Mouse (Mus musculus): ENCODE measurements at regions not wholly inside any gene's neighbourhood (a gene's known extent, or its start where the extent isn't known, plus 50 kb on each side); places are given as distances from the start of the nearest gene placed in this dataset.

DNA sequence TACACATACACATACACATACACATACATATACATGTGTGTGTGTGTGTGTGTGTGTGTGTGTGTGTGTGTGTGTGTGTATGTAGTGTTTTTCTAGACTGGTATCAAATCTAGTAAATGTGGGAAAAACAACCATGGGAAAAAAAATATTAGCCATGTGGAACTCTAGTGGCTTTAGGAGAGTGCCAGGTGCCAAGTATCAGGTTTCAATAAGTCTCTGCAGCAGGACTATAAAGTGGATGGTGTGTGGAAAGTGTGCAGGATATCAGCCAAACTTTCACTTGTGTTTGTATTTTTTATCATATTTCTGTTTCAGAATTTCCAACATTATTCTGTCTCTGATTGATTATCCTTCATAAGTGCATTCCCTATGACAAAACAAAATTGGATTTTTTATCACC is 653.3 kb upstream of the Fam98a start:
- DNase-seq (ENCODE audit: low spot score), result no peak

DNA sequence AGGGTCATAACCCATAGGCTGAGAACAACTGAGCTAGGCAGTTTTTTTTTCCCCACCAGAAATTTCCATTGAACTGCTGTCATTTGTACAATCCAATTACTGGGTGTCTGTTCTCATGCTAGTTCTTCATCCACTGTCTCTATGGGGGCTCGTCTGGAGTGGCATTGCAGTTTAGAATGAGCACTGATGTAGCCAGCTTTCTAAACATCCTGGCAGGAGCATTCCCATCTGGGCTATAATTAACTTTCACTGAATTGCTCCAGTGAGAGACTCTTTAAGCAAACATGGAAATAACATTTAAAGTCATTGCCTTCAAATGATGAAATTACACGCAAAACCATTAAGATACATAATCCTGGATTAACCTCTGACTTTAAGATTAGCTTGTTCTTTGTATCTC is 633.1 kb upstream of the Fam98a start:
- DNase-seq (ENCODE audit: low spot score), result no peak

DNA sequence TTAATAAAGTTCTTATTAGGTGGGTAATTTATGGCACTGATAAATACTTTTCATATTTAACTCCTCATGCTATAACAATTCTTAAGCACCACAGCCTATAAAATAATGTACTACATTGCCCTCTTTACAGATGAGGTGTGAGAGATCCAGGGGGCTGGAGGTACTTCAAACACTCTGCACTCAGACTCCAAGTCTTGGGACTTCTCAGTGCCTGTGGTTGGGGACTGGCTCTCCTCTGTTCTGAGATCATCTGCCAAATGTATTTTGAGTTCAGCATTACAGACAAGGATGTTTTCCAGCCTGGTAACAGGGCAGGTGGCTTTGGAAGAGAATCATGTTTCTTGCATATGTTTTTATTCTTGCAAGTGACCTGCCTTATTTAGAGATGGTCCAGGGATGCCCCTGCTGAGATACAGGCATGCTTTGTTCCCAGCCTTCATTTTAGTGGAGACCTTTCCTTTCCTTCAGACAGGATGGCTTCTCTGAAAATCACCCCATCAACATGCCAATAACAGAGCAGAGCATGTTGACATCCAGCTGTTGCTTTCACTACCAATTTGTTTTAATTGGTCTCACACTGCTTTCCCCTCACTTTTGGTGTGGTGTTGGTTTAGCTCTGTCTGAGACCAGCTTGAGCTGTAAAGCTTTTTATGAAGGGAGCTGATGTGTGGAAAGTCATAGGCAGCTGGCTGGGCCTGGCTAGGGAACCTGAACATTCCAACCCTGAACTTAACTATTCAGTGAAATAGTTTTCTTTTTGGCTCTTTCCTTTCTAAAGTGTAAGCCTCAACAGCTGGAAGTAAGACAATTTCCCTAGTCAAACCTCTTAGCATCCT is 585.1 kb upstream of the Fam98a start:
- no peak for DNase-seq (ENCODE audit: low spot score)

DNA sequence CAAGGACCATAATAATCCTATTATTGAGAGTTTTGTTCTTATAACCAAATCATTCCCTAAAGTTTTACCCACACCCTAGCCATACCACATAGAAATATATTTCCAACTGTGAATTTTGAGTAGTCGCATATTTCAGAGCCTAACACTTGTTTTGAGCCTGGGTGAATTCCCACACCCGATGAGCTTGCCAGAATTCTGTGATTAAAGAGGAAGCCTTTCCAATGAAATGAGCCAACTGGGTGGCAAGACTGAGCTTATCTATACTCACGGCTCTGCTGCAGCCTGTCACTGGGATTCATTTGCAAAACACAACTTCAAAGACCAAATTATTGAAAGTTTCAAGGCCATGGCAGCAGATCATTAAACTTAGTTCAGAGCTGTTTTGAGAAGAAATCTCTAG is 582.3 kb upstream of the Fam98a start:
- no peak for DNase-seq (ENCODE audit: low spot score)

DNA sequence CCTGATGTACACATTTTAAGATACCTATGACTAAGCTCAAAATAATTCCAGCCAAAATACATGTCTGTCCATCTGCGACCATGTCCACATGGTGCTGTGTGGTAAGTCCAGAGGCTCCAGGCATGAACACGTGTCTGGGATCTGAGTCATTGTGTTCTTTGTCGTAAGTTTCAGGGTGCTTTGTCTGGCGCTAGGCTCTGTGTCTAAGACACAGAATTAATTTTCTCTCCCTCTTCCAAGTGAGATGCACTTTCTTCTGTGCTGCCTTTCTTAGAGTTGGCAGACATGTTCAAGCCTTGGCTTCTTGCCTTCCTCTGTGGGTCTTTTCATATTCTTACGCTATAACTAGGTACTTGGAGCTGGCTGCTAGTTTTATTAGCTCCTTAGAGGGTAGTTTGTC is 573.5 kb upstream of the Fam98a start:
- no peak for DNase-seq (ENCODE audit: low spot score)

DNA sequence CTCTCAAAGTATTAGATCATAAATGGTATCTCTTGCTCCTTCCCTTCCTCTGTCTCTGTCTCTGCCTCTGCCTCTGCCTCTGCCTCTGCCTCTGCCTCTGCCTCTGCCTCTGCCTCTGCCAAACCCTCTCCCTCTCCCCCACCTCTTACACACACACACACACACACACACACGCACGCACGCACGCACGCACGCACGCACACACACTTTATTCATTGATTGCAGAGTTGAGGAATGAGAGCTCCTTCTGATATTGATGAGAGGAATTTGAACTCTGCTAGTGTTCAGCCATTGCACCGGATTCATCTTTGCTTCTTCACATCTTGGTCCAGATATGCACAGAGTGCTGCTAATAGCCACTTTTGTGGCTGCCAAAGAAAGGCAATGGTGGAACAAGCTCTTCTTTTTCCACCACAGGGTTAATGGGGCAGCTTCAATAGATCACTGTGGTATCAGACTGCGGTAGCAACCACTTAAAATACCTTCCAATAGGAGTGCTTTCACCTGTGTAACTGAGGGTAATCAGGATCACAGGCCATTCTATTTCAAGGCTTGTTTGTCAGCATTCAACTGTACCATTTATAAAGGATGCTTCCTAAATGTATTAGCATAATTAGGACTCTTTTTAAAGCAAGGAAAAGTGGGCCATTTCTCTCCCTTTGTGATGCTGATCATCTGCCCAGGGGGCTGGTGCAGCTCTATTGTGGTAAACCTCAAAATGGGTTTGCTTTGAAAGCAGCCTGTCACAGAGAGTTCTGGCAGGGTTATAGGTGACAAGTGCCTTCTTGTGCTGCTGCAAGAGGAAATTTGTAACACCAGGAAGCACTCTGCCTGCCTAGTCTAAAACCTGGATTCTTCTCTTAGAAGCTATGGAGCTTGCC is 559.8 kb upstream of the Fam98a start:
- no peak for DNase-seq (ENCODE audit: low spot score)

DNA sequence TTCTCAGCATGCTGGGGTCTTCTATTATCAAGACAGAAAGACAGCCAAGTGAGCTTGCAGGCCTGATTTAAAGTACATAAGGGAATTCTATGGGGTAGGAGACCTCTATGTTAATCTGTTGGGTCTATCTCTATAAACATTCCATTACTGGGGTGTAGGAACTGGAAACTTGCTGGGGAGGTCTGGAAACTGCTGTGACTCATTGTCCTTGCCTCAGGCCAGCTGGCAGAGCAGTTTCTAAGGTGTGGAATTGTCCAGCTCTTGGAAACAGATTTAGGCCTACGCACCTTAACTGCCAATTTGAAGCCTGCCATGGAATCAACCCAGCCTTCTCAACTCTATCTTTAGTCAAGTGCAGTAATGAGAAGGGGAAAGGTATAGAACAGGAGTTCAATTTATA is 559.1 kb upstream of the Fam98a start:
- DNase-seq (ENCODE audit: low spot score), result no peak

DNA sequence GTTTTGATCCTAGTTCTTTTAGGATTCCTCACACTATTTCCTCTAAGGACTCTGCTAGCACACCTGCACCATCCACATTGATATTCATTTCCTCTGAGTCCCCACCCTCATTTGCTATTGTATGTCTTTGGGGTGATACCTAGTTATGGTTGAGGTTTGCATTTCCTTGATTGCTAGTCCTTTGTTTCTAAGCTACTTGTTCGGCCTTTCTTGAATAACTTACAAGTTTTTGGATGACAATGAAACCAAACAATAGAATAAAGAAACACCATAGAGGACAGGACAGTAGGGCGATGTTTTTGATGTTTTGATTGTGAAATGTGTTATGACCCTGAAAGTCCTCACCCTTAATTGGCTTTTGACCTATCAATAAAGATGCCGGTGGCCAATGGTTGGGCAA is 531.8 kb upstream of the Fam98a start:
- no peak for DNase-seq (ENCODE audit: low spot score)

DNA sequence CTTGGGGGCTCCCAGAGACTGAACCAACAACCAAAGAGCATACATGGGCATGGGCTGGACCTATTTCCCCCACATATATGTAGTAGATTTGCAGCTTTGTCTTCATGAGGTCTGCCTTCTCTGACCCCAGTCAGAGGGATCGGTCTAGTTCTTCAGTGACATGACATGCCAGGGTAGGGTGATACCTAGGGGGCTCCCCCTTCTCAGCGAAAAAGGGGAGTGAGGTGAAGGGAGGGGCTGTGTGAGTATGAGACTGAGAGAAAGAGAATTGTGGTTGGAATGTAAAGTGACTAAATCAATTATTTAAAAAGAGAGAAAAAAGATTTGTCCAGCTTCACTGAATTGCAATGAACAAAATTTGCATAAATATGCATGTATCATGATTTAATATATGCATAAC is 530.0 kb upstream of the Fam98a start:
- no peak for DNase-seq (ENCODE audit: low spot score)

DNA sequence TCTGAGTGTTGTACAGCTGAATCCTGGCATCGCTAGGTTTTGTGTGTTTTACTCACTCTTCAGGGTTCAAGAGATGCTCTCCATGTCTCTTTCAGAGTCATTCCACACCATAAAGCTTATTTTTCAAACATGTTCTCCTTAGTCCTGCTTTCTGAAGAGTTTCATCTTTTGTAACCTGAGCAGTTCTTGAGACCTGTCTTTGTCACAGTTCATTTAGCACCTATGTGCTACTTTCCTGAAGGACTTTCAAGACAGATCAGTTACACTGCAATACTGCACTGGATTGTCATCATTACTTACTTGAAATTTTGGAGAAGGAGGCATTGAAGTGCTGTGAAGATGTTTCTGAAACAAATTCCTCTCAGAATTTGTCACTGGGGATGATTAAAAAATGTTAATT is 494.7 kb upstream of the Fam98a start:
- no peak for DNase-seq (ENCODE audit: low spot score)

DNA sequence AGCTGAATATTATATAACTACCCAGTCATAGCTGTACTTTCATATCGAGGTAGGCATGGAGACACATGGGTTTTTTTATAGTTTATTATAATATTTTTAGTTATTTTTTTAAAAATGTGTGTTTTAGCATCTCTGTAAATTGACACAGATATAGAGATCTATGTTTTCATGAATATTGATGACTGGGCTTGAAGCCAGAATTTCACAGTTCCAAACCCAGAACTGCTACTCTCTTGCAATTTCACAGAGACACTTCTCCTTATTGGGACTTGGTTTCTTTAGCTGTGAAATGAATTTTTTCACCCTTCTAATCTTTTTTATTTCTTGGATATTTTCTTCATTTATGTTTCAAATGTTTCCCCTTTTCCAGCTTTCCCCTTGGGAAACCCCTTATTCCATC is 481.0 kb upstream of the Fam98a start:
- DNase-seq (ENCODE audit: low spot score), result no peak

DNA sequence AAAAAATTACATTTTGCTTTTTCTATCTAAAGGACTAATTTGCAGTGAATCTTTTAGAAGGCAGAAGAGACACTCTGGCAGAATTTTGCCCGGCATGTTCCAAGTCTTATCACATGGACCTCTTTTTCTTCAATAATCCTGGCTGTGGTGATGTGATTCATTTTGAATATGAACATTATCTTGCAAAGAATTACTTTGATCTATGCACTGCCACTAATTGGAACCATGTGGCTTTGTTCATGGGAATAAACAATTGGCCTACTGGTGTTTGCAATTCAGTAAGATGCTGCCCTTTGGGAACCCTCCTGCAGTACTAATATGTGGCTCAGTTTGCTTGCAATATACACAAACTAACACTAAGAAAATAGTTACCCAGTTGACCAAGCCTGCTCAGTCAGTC is 456.3 kb upstream of the Fam98a start:
- DNase-seq (ENCODE audit: low spot score), result no peak

DNA sequence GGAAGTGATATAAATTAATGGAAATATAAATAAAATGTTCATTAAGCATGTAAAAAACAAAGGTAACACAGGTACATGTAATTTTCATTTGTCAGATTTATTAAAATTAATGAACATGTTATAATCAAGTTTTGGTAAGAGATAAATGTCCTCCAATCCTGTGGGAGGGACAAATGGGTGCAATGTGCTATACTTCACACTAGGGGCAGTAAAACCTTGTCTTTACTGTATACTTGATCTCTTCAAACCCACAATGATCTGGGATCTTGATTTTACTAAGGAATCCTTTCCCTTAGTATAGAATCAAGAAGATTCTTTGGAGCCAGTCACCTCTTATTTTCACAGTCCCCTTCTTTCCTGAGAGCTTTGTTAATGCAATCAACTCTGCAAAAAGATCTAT is 451.1 kb upstream of the Fam98a start:
- DNase-seq (ENCODE audit: low spot score), result no peak

DNA sequence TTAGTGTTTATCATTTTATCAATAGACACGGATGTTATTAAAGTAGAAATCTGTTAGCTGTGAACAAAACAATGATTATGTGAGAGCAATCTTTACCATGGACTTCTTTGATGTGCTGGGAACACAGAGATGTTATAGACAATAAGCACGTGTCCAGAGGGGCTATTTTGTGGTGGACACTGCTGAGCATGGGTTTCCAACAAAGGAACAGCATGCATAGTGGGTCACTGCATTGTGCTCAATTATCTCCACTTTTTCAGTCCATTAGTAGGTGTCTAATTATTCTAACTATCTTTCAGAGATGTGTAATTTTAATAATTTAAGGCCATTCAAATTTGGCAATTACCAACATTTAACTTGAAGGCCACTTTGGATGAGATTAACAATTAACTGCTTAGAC is 409.6 kb upstream of the Fam98a start:
- no peak for DNase-seq (ENCODE audit: low spot score)

DNA sequence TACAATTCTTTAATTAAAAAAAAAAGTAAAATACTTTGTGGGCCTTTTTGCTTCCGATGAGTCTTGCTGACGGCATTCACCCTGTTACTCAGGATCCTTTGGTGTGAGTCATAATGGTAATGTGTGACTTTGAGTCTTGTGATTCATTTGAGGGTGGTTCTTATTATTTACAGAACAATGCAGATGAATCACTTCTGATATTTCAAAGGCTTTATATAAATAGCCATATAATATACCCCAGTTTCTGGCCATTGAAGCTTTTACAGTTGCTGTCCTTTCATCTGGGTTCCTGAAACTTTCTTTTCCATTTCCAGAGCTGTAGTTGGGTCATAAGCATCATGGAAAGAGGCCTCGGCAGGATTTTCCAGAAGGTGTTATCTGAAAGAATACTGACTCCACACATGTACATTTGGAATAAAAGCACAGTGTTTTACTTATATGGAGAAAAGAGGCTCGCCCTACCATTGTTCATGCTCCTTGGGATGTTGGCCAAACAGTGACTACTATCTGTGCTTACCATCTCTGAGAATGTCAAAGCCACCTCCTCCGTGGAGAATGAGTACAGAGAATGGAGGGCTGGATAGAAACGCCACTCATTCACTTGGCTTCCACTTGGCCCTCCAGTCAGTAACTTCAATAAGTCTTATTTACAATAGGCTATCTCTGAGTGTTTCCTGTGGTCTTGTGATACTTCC is 385.1 kb upstream of the Fam98a start:
- no peak for DNase-seq (ENCODE audit: low spot score)

DNA sequence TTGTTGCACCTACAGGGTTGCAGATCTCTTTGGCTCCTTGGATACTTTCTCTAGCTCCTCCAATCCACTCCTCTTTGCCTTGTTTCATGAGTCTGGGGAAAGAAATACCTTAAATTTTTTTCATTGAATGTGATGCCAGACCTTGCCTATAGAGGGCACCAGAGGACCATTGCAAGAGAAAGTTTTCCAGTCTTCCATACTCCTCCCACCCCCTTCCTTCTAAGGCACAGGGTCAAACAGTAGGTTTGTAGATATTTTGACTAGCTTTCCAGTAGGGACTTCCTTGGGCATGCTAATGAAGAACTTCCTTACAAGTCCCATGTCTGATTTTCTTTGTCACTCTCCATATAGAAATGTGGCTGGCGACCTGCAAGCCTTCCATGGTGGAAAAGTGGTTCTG is 379.3 kb upstream of the Fam98a start:
- DNase-seq (ENCODE audit: low spot score), result peak; percentile 23

DNA sequence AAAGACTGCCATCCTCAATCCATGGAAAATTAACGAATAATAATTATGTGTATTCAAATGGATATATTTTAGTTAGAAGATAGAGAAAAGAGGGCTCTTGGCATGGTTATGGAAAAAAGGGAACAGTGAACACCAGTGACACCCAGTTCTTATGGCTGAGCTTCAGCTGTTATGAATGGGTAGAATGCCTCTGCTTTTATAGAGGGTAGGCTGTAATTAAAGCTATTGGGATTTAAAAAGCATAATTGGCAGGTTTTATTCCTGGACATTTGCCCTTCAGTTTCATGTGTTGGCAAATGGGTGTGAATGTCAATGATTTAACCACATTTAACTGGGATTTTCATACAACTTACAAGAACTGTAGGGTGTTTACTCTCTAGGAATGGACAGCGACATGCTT is 368.5 kb upstream of the Fam98a start:
- DNase-seq (ENCODE audit: low spot score), result no peak

DNA sequence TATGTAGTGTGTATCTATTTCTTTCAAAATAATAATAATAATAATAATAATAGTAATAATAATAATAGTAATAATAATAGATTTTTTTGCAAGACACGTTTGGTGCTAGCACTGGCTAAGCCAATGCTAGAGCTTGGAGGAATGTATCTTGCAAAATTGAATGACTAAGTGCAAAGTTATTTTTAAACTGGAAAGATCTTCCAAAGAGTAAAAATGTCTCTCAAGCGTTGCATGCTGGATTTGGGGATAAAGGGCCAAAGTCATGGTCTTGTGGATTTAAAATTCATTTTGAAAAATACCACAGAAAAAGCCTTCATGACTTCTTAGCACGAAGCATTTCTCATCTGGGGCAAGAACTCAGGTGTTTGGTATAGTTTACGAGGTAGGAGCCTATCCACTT is 365.3 kb upstream of the Fam98a start:
- DNase-seq (ENCODE audit: low spot score), result no peak

DNA sequence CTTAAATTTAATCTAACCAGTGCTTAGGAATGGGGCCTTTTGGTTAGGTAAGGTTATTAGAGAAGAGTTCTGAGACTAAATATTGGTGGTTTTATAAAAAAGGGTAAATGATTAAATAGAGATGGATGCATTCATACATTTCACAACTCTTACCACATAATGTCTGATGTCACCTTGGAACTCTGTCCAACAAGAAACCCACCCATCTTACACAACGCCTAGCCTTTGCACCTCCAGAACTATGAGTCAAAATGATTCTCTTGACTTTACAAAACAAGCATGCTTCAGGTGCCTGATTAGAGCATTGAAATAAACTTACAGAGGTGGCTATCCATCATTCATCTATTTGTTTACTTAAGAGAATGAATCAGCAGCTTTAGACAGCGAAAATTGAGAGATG is 364.8 kb upstream of the Fam98a start:
- DNase-seq (ENCODE audit: low spot score), result peak; percentile 11

DNA sequence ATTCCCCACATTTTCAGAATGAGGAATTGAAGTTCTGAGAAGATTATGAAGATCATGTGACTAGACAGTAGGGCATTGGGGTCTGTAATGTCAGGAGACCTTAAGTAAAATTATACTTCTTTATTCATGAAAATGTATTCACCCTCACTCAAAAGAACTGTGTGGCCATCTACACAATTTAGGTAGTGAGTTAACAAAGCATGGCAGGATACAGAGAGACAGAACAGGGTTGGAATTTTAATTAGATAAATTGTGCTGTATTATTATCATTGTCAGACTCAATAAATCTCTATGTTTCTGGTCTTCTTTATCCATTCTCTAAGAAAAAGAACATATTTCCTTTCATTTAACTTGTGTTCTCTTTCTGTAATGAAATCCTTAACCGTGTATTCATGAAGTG is 363.5 kb upstream of the Fam98a start:
- DNase-seq (ENCODE audit: low spot score), result no peak

DNA sequence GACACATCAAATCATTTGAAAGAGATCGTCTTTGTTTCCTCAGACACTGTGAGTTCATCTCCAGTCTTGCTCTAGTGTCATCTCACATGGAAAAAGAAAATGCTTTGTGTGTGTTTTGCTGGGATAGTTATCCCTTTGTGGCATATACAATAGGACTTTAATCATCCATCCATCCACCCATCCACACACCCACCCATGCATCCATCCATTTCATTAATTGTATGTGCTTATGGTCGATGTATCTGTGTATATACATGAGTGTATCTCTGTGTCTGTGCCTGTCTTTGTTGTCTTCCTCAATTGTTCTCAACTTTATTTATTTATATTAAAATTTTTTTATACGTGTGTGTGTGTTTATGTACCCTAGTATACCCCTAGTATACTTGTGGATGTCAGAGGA is 355.3 kb upstream of the Fam98a start:
- DNase-seq (ENCODE audit: low spot score), result no peak

DNA sequence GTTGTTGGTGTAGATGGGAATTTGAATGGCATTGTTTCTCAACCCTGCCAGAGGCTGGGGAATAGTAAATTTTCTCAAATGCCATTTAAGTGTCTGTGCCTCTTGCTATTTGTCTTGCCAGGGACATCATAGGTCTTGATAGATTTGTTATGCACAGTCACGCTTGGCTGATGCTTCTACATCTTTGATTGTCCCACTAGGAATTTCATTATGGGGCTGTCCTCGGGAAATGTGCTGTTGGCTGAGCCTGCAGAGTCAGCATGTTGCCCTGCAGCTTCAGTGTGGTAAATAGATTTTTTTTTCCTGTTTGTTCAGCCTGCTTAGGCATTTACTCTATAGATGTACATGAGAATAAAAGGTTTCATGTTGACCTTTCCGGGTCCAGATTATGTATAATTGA is 354.9 kb upstream of the Fam98a start:
- no peak for DNase-seq (ENCODE audit: low spot score)

Data from gastrocnemius, adult 18-20 months (tissue).